Mouse (Mus musculus): ENCODE data around the gene Golt1a. TPM values are rescaled to one million over a fixed set of nuclear protein-coding genes. Genes with fewer than 3 reads are reported as not detected.

Golt1a gene
- total RNA-seq, 1 experiment from 2014 or later: not detected

DNA sequence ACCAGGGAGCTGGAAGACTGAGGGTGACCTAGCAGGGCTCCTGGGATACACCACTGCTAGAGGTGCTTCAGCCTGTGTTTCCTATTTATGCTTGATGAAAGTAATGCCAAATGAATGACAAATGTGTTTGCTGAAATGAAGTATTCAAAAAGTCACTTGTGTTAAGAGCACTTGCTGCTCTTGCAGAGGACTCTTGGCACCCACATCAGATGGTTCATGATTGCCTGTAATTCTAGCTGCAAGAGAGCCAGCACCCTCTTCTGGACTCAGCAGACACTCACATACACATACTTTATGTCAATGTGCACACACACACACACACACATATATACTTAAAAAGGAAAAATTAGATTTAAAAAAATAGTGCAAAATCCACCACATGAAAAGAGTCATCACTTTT lies 17.0 kb upstream of the Golt1a start:
- no peak for ATAC-seq (replicated peaks; ENCODE audit: insufficient number of reproducible peaks, low FRiP score, low TSS enrichment, poor library complexity, severe bottlenecking)

DNA sequence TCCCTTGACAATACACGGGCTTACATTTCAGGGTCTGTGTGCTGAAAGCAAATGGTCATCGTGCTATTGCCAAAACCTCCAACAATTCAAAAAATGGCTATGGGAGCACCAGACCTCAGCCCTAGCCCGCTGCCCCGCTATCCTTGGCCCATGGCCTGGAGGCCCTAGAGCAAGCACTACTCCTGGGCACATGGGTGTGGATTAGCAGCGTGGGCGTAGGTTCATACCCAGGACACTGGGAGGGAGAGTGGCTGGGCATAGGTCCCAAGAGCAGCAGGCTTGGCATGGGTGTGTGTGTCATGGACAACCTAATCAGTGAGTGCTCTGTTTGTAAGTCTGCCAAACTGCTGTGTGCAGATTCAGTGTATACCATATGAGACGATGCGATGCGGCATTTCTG lies 13.2 kb upstream of the Golt1a start:
- ATAC-seq (replicated peaks; ENCODE audit: insufficient number of reproducible peaks, low FRiP score, low TSS enrichment, poor library complexity, severe bottlenecking): no peak

GRCm38 (mm10) chr1:133298816-133299215 lies 10.8 kb upstream of the Golt1a start:
- no peak for ATAC-seq (replicated peaks; ENCODE audit: insufficient number of reproducible peaks, low FRiP score, low TSS enrichment, poor library complexity, severe bottlenecking)

- no peak for ATAC-seq (replicated peaks; ENCODE audit: insufficient number of reproducible peaks, low FRiP score, low TSS enrichment, poor library complexity, severe bottlenecking)
Observed at GRCm38 (mm10) chr1:133302540-133302939, 7.1 kb upstream of the Golt1a start.

DNA sequence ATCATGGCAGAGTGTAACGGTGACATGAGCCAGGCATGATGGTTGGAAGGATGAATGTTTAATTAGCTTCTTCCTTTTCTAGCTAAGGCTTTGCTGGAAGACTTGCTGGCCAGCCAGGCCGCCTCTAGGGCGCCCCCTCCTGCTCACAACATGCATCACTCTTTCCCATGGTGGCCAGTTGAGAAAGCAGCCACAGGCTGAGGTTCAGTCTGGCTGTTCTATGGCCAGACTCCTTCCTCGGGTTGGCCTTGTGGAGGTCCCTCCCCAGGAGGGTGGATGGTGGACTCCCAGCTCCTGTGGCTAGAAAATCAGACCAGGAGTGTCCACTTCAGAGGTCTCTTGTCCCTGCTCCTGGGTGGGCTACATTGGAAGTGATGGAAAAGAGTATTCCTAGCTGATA lies 2.8 kb upstream of the Golt1a start:
- peak; percentile 66 for ATAC-seq (replicated peaks; ENCODE audit: insufficient number of reproducible peaks, low FRiP score, low TSS enrichment, poor library complexity, severe bottlenecking)

DNA sequence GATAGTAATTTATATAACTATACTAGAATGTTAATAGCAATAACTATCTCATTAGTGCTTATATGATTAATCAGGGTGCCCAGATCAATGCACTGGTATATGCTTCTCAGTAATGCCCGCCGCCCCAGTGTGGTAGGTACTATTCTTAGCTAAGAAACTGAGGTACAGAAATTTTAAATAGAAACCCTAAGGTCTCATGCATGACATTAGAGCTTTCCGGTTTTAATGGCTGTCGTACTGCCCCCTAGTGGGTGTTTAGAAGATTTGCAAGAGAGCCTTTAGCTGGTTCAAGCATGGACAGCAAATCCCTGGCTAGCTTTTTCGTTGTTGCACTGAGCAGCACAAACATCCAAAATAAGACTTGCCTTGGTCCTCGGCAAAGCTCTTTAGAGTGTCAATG lies 2.3 kb upstream of the Golt1a start:
- no peak for ATAC-seq (replicated peaks; ENCODE audit: insufficient number of reproducible peaks, low FRiP score, low TSS enrichment, poor library complexity, severe bottlenecking)

- no peak for ATAC-seq (replicated peaks; ENCODE audit: insufficient number of reproducible peaks, low FRiP score, low TSS enrichment, poor library complexity, severe bottlenecking)
Observed at GRCm38 (mm10) chr1:133311240-133311639, 1.6 kb downstream of the Golt1a start.

DNA sequence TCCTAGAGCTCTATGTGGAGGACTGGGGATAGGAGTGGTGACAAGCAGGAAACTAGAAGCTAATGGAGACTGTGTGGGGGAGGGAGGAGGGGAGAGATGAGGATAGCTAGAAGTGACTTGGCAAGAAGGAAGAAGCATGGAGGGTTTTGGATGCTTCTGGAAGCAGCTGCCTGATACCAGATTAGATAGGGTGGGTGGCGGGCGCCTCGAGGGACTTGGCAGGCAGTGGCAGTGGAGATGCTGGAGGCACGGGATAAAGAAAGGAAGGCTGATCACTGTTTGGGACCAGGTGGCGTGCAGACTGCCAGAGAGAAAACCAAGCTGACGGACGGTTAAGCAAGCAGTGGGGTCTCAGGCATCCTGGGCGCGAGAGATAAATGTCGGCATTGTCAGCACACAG lies 2.3 kb downstream of the Golt1a start:
- no peak for ATAC-seq (replicated peaks; ENCODE audit: insufficient number of reproducible peaks, low FRiP score, low TSS enrichment, poor library complexity, severe bottlenecking)

DNA sequence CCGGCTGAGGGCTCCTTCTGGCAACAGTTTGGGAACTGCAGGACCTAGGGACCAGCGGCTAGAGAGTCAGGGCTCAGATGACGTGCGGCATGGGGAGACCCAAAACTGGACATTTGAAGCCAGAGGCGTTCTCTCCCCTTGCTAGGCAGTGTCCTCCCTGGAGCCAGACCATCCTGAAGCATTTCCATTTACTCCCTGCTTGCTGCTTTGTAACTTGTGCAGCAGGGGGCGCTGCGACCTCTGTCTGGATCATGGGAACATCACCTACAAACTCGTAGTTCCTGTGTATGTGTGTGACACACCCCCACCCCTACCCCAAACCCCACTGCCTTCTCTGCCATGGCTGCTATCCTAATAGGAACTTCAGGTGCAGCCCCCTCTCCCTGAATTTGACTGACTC lies 4.8 kb downstream of the Golt1a start:
- no peak for ATAC-seq (replicated peaks; ENCODE audit: insufficient number of reproducible peaks, low FRiP score, low TSS enrichment, poor library complexity, severe bottlenecking)

DNA sequence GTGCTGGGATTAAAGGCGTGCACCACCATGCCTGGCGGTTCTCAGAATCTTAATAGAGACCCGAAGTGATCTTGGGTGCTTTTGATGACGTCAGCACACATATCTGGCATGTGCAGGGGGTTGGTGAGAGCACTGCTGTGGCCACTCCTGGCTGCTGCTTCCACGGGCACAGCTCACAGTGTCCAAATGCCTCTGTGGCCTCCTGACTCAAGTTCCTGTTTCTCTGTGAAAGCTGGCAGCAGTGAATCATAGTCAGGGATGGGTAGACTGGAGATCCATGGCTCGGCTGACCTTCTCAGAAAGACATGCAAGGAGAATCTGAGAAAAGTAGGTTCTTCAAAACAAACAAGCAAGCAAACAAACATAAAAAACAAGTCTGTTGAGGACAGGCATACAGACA lies 6.2 kb downstream of the Golt1a start:
- ATAC-seq (replicated peaks; ENCODE audit: insufficient number of reproducible peaks, low FRiP score, low TSS enrichment, poor library complexity, severe bottlenecking): no peak

- ATAC-seq (replicated peaks; ENCODE audit: insufficient number of reproducible peaks, low FRiP score, low TSS enrichment, poor library complexity, severe bottlenecking): no peak
Observed at GRCm38 (mm10) chr1:133316577-133316976, 7.0 kb downstream of the Golt1a start.

DNA sequence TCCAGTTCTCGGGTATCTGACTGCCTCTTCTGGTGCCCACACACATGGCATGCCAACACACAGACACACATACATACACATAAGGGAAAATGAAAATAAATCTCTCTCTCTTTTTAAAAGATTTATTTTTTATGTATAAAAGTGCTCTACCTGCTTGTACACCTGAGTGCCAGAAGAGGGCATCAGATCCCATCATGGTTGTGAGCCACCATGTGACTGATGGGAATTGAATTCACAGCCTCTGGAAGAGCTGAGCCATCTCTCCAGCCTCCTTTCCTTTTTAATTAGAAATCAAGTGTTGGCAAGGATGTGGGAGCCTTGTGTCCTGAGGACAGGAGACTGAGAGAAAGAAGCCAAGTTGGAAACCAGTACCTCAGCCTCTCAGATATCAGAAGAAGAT lies 7.5 kb downstream of the Golt1a start:
- no peak for ATAC-seq (replicated peaks; ENCODE audit: insufficient number of reproducible peaks, low FRiP score, low TSS enrichment, poor library complexity, severe bottlenecking)

GRCm38 (mm10) chr1:133321267-133321925 lies 11.8 kb downstream of the Golt1a start, which contains the start of gene Kiss1:
Kiss1 (plus strand) TSS chr1:133321875.
- no peak for ATAC-seq (replicated peaks; ENCODE audit: insufficient number of reproducible peaks, low FRiP score, low TSS enrichment, poor library complexity, severe bottlenecking)

- ATAC-seq (replicated peaks; ENCODE audit: insufficient number of reproducible peaks, low FRiP score, low TSS enrichment, poor library complexity, severe bottlenecking): no peak
Observed at GRCm38 (mm10) chr1:133323333-133323732, 13.7 kb downstream of the Golt1a start.

- ATAC-seq (replicated peaks; ENCODE audit: insufficient number of reproducible peaks, low FRiP score, low TSS enrichment, poor library complexity, severe bottlenecking): no peak
Observed at GRCm38 (mm10) chr1:133325951-133326350, 16.4 kb downstream of the Golt1a start.

GRCm38 (mm10) chr1:133327094-133327493 lies 17.5 kb downstream of the Golt1a start:
- no peak for ATAC-seq (replicated peaks; ENCODE audit: insufficient number of reproducible peaks, low FRiP score, low TSS enrichment, poor library complexity, severe bottlenecking)

GRCm38 (mm10) chr1:133328299-133328795 lies 18.7 kb downstream of the Golt1a start:
- ATAC-seq (replicated peaks; ENCODE audit: insufficient number of reproducible peaks, low FRiP score, low TSS enrichment, poor library complexity, severe bottlenecking): no peak

- ATAC-seq (replicated peaks; ENCODE audit: insufficient number of reproducible peaks, low FRiP score, low TSS enrichment, poor library complexity, severe bottlenecking): no peak
Observed at GRCm38 (mm10) chr1:133328896-133329637, 19.5 kb downstream of the Golt1a start.

GRCm38 (mm10) chr1:133329638-133329964 lies 20.0 kb downstream of the Golt1a start:
- ATAC-seq (replicated peaks; ENCODE audit: insufficient number of reproducible peaks, low FRiP score, low TSS enrichment, poor library complexity, severe bottlenecking): no peak

GRCm38 (mm10) chr1:133331142-133331541 lies 21.5 kb downstream of the Golt1a start:
- ATAC-seq (replicated peaks; ENCODE audit: insufficient number of reproducible peaks, low FRiP score, low TSS enrichment, poor library complexity, severe bottlenecking): no peak
